Mouse (Mus musculus): ENCODE data around the gene Mllt6.

- TF ChIP-seq POLR2A (IDR thresholded peaks at IDR 0.05; ENCODE audit: borderline replicate concordance, extremely low read depth, low read depth, low read length): no peak
- no peak for TF ChIP-seq CTCF (IDR thresholded peaks at IDR 0.05; ENCODE audit: insufficient read depth, low read length)
Observed at GRCm38 (mm10) chr11:97626850-97627249, 36.4 kb upstream of the Mllt6 start.
